Mouse (Mus musculus) forebrain, embryonic 16.5 days (tissue): ENCODE measurements at regions not wholly inside any gene's neighbourhood (a gene's known extent, or its start where the extent isn't known, plus 50 kb on each side); places are given as distances from the start of the nearest gene placed in this dataset.
A peak's percentile ranks its signal among the peaks of the same experiment; 100 is the strongest.
"Not testable (repeated sequence)": the region's sequence is repeated elsewhere in the genome, so short reads cannot be mapped to it uniquely, and the experiment has no call there.

Source experiments
- ATAC-seq: fragments of 200-750 bp; cut with Nextera tagmentation; 2 replicates; pipeline ENCODE4 v1.8.0; 2017; ENCODE audit warnings: mild to moderate bottlenecking, moderate library complexity
- H3K27ac ChIP-seq: fragments of 300-500 bp; sonication (generic); 2 replicates; pipeline ENCODE4 v1.5.1; 2014; ENCODE audit warnings: low read length, control low read depth
- H3K27me3 ChIP-seq: fragments of 300-500 bp; sonication (generic); replicated peaks from 2 replicates; pipeline ENCODE4 v1.6.1; 2014; ENCODE audit warnings: low read length; ENCODE audit not compliant: control insufficient read depth, insufficient read depth
- H3K36me3 ChIP-seq: fragments of 300-500 bp; sonication (generic); 2 replicates; pipeline ENCODE4 v1.6.1; 2014; ENCODE audit not compliant: control insufficient read depth, insufficient read depth
- H3K4me1 ChIP-seq: fragments of 300-500 bp; sonication (generic); replicated peaks from 2 replicates; pipeline ENCODE4 v1.6.1; 2014; ENCODE audit warnings: low read length; ENCODE audit not compliant: control insufficient read depth, insufficient read depth
- H3K4me2 ChIP-seq: fragments of 300-500 bp; sonication (generic); 2 replicates; pipeline ENCODE4 v1.6.1; 2014; ENCODE audit warnings: mild to moderate bottlenecking, low read length, control low read depth
- H3K4me3 ChIP-seq: fragments of 300-500 bp; sonication (generic); replicated peaks from 2 replicates; pipeline ENCODE4 v1.5.1; 2014; ENCODE audit warnings: mild to moderate bottlenecking, low read length, control low read depth
- H3K9ac ChIP-seq: fragments of 300-500 bp; sonication (generic); replicated peaks from 2 replicates; pipeline ENCODE4 v1.6.1; 2014; ENCODE audit warnings: low read depth, low read length, control low read depth
- H3K9me3 ChIP-seq: fragments of 300-500 bp; sonication (generic); 2 replicates; pipeline ENCODE4 v1.6.1; 2016; ENCODE audit warnings: low read length; ENCODE audit not compliant: control insufficient read depth
- WGBS: fragments of 180-500 bp; shearing (Covaris S2); extraction: QIAGEN DNeasy Blood & Tissue Kit; methylation state at CpG from one replicate; pipeline ENCODE4 v1.1.7; 2014; 5-methylcytosine and 5-hydroxymethylcytosine counted together

DNA sequence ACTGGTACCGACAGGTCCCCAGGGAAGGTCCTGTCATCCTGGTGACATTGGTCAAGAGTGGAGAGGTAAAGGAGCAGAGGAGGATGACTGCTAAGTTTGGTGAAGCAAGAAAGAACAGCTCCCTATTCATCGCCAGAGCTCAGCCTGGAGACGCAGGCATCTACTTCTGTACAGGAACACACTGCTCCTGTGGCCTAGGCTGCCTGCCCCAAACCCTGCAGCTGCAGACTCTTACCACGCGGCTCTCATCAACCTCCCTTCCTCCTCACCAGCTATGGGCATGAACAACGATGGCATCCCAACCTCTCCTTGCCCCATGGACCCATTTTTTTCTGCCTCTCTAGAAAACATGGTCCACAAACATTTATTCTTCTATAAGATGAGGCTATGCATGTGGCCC, 422.3 kb downstream of the Dad1 start:
- no peak overlapping the region for H3K9ac ChIP-seq
- no peak overlapping the region for H3K4me2 ChIP-seq
- H3K36me3 ChIP-seq: no peaks in the 10 kb centered on the region
- WGBS: 95% methylated on average over 6 of the region's 6 CpGs
- H3K4me3 ChIP-seq: no peak overlapping the region
- no peak overlapping the region for H3K27ac ChIP-seq
- no peaks in the 10 kb centered on the region for H3K4me1 ChIP-seq
- ATAC-seq: no peak
- H3K9me3 ChIP-seq: no peaks in the 10 kb centered on the region
- no peaks in the 10 kb centered on the region for H3K27me3 ChIP-seq

DNA sequence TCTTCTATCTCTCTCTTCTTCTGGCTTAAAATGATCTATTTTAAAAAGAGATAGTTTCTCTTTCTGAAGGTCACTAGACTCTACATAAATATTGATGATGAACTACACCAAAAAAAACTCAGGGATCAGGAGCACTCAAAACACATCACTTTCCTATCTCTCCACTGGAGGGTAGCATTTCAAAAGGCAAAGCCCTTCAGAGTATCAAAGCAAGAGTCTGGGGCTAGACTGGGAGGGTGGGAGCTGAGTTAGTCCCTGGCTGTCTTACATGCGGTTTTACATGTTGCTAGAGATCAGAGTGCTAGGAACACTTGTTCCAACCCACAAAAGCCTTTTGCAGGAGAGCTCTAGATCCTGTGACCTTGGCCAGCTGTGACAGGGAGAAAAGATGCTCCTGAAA, 423.2 kb downstream of the Dad1 start:
- Histone ChIP-seq H3K4me1 (no peaks in the 10 kb centered on the region), H3K9ac (no peak overlapping the region), H3K27me3 (no peaks in the 10 kb centered on the region), H3K4me2 (no peak overlapping the region), H3K27ac (no peak overlapping the region), H3K4me3 (no peak overlapping the region), H3K36me3 (no peaks in the 10 kb centered on the region), H3K9me3 (no peaks in the 10 kb centered on the region)
- 50% methylated on average over 1 of the region's 1 CpGs for WGBS
- no peak for ATAC-seq

DNA sequence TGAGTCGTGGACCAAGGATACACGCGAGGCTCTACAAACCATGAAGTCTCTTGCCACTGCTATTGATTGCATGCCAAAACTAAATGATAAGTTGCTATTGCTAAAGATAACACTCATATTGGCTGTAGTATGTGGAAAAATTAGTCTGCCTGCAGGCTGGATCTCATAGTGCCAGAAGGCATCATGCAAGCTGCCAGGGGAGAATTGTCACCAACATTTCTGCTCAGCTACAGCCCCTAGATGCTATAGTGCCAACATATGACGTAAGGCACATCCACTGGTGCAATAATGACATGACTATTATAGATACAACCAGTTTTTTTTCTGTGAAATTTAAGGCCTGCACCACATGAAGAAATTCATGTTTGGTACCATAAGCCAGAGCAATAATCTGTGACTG, 427.1 kb downstream of the Dad1 start:
- Histone ChIP-seq H3K36me3 (no peaks in the 10 kb centered on the region), H3K4me3 (no peak overlapping the region), H3K27me3 (no peaks in the 10 kb centered on the region), H3K9ac (no peak overlapping the region), H3K4me2 (no peak overlapping the region), H3K27ac (no peak overlapping the region), H3K9me3 (no peaks in the 10 kb centered on the region), H3K4me1 (no peaks in the 10 kb centered on the region)
- ATAC-seq: peak; percentile 74
- 79% methylated on average over 4 of the region's 4 CpGs for WGBS

DNA sequence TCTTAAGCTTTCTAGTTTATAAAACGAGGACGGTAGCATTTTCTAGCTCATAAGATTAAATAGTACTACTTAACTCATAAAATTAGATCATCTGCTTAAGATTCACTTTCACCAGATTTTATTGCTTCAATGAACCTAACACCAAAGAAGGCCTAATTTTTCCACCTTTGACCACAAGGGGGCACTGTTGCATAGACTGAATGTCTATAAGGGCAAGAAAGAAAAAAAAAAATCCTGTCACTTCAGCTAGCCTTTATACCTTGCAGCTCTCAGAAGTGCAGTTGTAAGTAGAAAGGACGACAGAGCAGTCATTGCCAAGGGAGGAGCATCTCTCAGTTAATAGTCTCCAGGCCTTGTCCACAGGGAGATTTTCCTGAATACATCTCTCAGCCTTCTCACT, 447.7 kb downstream of the Dad1 start:
- Histone ChIP-seq H3K9me3 (no peaks in the 10 kb centered on the region), H3K9ac (no peak overlapping the region), H3K4me2 (no peak overlapping the region), H3K27ac (no peak overlapping the region), H3K4me1 (no peaks in the 10 kb centered on the region), H3K36me3 (no peaks in the 10 kb centered on the region), H3K27me3 (no peaks in the 10 kb centered on the region), H3K4me3 (no peak overlapping the region)
- WGBS: 7% methylated on average over 3 of the region's 3 CpGs
- ATAC-seq: no peak

DNA sequence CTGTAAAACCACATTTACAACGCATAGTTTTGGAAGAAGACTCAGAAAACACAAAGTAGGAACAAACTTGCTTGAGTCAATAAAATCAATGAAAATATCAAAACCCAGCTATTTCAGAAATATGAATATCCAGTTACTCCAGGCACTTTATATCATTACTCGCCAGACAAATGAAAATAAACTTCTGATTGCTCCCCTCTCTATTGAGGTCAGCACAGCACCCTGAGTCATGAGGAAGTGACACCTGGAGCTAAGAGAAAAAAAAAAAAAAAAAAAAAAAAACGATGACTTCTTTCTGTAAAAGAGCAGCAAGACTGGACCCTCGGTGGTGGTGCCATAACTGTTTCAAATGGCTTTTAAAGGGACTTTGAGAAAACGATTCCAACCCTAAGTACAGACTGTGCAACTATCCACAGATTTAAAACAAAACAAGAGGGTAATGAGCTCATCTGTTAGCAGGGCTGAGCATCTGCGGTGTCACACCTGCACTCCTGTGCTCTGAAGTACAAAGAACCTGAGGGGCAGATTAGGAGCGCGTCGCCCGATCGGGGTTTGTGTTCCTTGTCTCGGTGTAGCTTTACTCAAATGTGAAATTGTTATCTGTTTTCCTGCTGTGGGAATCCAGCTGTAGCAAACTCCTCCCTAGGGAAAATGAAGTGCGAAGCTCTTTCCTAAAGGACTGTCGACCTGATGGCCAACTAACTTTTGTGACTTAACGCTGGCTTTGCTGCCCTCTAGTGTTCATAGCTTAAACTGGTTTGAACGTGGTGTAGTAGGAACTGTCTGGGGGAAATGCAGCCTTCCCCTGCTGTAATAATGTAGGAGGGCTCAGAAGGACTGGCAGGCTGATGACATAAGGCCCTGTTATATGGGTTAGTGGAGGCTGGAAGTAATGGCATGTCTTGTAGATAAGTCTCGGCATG, 449.9 kb downstream of the Dad1 start:
- WGBS: 28% methylated on average over 17 of the region's 17 CpGs

DNA sequence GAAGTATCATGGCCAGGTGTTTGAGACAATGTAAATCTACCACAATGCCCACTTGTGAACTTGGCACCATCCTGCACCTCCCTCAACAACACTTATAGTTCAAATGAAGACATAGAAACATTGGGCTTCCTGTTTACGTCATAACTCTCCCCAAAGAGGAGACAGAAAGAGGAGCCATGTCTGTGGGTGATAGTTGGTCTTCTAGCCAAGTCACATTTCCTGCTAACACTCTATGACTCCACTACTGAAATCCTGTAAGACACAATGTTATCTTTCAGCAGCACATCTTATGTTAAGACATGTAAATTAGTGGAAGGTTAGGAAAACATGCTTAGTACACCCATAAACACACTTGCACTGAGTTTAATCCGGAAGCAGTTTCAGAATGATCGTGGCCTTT, 451.4 kb downstream of the Dad1 start:
- no peak for ATAC-seq
- Histone ChIP-seq H3K4me2 (no peak overlapping the region), H3K9me3 (no peaks in the 10 kb centered on the region), H3K36me3 (no peaks in the 10 kb centered on the region), H3K27ac (no peak overlapping the region), H3K4me3 (no peak overlapping the region), H3K9ac (no peak overlapping the region), H3K27me3 (no peaks in the 10 kb centered on the region), H3K4me1 (no peaks in the 10 kb centered on the region)
- WGBS: 86% methylated on average over 3 of the region's 3 CpGs

More for the DNA sequence above, 449.9 kb downstream of the Dad1 start:
- ATAC-seq: peak; percentile 85
- Histone ChIP-seq H3K9me3 (no peaks in the 10 kb centered on the region), H3K4me2 (0 out of 2 replicates have a peak overlapping the region, but pooled peaks have one; percentile 15), H3K27ac (no peak overlapping the region), H3K4me1 (no peaks in the 10 kb centered on the region), H3K4me3 (no peak overlapping the region), H3K9ac (no peak overlapping the region), H3K27me3 (no peaks in the 10 kb centered on the region), H3K36me3 (no peaks in the 10 kb centered on the region)

DNA sequence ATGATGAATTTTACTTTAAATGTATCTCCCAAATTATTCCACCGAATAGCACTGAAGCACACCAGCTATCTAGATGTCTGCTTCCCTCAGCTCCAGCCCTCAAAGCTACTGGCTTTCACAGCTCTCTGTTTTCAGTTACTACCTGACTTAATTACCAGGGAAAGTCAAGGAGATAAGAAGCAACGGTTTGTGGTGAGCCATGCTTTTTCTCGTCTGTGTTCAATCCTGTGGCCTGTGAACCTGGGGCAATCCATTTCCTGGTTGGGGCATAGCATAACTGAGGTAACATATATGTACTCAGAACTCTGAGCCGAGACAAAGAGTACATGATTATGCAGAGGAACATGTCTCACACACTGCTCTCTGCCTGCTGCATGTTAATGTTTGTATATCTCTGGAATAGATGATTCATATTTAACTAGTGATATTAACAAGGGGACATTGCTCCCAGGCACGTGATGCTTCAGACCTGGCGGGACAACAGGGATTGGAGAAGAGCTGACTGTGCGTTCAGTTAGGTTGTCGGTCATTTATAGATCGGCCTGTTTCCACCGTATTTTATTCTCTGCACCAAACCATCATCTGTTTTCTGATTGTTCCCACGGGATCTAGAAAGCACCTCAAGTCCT, 453.3 kb downstream of the Dad1 start:
- ATAC-seq: no peak
- H3K9me3 ChIP-seq: no peaks in the 10 kb centered on the region
- H3K4me3 ChIP-seq: no peak overlapping the region
- WGBS: 88% methylated on average over 11 of the region's 11 CpGs
- H3K36me3 ChIP-seq: no peaks in the 10 kb centered on the region
- no peak overlapping the region for H3K4me2 ChIP-seq
- H3K27me3 ChIP-seq: no peaks in the 10 kb centered on the region
- no peak overlapping the region for H3K9ac ChIP-seq
- no peak overlapping the region for H3K27ac ChIP-seq
- no peaks in the 10 kb centered on the region for H3K4me1 ChIP-seq

DNA sequence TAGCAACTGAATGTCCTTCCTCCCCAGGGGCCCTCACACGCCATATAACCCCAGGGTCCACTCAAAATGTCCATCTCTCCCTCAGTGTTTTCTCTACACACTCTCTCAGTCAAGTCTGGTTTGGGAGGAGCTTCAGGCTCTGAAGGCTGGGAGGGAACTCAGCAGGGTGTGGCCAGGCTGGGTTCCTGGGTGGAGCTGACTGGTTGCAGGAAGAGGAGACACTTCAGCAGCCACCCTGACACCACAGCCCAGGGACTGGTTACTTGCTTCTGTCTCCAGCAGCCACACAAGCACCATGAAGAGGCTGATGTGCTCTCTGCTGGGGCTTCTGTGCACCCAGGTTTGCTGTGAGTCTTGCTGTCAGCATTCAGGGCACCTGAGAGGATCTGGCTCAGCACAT, 458.7 kb downstream of the Dad1 start:
- not testable (repeated sequence) for H3K4me1 ChIP-seq, H3K9me3 ChIP-seq, H3K4me3 ChIP-seq, H3K4me2 ChIP-seq, H3K36me3 ChIP-seq, ATAC-seq, H3K27me3 ChIP-seq, H3K27ac ChIP-seq, H3K9ac ChIP-seq
- 63% methylated on average over 1 of the region's 1 CpGs for WGBS

DNA sequence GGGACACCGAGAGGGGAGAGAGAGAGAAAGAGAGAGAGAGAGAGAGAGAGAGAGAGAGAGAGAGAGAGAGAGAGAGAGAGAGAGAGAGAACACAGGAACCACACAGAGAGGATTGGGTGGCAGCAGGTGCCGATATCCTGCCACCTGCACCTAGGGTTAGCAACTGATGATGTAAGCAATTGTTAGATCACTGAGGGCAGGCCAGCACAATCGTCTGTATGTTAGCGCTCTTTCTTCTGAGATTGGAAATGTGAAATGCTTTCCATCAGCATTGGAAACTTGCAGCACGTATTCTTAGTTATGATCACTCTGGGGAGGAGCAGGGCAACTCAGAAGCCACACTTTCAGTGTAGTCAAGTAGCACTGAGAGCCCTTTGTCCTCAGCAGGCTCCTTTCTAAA, 459.4 kb downstream of the Dad1 start:
- H3K4me3 ChIP-seq: no peak overlapping the region
- no peaks in the 10 kb centered on the region for H3K27me3 ChIP-seq
- no peaks in the 10 kb centered on the region for H3K4me1 ChIP-seq
- H3K9me3 ChIP-seq: no peaks in the 10 kb centered on the region
- no peaks in the 10 kb centered on the region for H3K36me3 ChIP-seq
- no peak for ATAC-seq
- 86% methylated on average over 5 of the region's 5 CpGs for WGBS
- H3K9ac ChIP-seq: no peak overlapping the region
- H3K27ac ChIP-seq: no peak overlapping the region
- H3K4me2 ChIP-seq: no peak overlapping the region
